Mouse (Mus musculus) lung, postnatal 4 days (tissue): ENCODE measurements at regions not wholly inside any gene's neighbourhood (a gene's known extent, or its start where the extent isn't known, plus 50 kb on each side); places are given as distances from the start of the nearest gene placed in this dataset.

Source experiments
- DNase-seq, 2 experiments: peaks; one replicate each; pipeline ENCODE4 v3.0.0; 2021

DNA sequence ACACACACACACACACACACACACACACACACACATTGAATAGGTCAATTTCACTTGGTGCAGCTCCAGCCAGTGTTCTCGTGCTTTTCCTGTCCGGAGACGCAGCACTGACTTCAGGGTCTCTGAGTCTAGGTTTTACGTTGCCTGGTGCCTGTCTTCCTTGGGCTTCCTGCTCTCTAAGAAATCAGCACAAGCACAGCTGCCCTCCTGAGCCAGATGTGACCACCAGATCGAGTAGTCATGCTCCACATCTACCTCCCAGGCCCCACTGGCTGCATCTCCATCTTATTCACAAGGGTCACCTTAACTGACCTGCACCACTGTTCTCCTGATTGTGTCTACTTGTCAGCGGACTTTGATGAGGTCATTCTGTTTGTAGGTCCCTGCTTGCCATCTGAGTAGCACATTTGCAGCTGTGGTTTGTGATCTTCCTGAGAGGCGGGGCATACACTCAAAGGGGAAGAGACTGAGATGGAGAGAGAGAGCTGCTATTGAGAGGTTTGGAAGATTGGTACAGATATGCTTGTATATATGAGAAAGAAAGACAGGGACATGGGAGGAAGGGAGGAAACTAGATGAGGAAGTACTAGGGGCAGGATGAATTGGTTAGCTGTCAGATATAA, 118.8 kb upstream of the H2al1a start:
- no peak for DNase-seq

DNA sequence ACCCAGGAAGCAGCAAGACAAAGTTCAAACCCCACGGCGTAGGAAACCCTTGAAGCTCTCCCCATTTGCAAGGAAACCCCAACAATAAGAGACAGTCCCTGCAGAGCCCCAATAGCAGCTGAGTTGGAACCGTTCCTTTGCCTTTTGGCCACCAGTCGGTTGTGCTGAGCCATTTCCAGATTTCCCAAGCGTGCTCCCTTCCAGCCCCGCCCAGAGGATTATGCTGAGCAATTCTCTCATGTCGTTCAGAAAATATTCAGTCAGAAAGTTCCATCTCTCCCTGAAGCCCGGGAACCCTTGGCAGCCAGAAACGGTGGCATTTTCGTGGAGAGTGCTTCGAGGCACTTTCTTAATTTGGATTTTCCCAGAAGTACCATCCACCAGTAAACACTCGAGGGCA, 117.2 kb upstream of the H2al1a start:
- DNase-seq = peak; percentile 4 to 36

DNA sequence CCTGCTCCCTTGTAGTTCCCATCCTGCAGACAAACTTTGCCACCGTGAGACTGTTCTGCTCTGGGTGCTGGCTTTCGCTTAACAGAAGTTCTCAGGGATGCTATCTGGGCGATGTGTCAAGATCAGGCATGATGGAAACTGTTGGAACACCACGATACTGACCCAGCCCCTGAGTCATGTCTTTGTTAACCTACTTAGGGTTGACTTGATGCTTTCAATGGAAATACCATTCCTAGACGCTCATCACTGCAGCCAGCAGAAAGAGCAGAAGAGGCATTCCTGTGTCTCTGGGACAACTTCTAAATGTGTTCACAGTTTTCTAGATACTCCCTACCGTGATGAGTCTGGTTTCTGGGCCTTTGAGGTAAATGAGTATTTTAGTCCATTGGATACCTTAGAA, 108.2 kb upstream of the H2al1a start:
- no peak for DNase-seq

DNA sequence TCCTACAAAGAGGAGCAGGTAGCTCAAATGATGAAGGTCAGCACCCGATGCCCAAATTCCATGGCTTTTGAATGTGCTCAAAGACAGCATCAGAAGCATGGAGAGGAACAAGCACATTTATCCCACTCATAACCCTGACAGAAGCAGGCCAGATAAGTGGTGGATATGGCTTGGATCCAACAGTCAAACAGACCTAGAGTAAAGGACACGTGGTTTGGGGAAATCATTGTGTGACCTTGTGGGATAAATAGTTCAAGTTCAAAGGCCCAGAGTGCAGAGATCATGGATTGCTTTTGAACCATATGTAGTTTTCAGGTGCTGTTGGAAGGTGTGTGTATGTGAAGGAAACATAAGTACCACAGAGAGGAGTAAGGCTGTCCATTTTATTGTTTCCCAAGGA, 94.9 kb upstream of the H2al1a start:
- DNase-seq = no peak

DNA sequence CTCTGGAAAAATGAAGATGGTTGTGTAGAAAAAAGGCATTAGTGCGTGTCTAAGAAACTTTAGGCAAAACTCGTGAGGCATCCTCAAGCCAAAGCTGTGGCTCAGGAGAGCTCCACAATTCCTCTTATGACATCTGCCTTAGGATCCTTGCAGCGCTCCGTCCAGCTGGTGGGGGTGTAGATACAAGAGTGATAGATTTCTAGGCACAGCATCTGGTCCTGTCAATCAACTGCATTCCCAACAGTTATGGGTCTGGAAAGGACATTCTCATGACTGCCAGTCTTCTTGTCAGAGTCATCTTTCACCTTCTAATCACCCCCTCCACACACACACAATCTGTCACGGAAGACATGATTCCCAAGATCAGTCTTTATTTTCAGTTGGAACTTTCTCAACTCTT, 89.2 kb upstream of the H2al1a start:
- DNase-seq = no peak

DNA sequence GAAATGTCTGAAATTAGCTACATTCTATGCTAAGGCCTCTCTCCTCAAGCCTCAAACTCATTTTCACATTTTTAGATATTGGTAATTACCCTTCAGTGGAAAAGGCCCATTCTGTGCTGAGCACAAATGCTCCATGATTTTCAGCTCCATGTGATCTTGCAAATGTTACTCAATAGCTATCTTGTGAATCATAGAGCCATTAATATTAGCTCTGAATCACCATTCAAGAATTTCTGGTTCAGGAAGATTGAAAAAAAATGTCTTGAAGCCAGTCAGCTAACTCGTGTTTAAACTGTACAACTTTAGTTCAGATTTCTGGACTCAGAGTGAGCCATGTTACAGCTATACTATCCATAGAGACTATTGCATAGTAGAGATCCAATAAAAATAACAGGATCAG, 86.2 kb upstream of the H2al1a start:
- no peak for DNase-seq

DNA sequence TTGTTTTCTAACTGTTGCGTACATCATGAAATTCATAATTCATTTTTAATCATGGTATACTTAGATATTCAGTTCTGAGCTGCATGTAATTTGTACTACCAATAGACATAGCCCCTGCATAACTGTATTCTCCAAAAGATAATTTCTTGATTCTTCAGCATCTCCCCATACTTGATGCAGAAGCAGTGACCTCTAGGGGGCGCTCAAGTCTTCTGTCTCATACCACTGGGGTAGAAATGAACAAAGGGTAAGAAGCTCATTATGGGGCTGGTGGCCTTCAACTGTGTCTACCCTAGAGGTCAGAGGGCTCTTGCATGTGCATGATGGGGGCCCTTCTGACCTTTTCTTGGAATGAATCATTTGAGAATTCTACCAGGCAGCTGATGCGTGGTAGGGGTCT, 85.6 kb upstream of the H2al1a start:
- DNase-seq = peak in 1 of 2 experiments; percentile 25

DNA sequence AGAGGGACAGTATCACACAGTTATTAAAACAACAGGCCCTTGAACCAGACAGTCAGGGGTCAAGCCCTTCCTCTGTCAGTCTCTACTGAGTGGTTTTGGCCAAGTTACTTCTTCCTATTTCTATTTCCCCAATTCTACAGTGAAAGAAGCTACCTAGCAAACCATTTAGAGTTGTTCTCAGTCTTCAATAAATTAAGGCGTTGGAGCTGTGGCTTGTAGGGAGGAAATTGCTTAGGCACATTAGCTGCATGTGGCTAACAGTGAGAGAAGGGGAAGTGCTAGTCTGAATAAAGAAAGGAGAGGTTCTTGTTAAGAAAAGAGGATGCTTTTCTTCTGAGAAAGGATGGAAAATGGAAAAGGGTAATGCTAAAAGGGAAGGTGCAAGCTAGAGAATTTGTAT, 60.0 kb upstream of the H2al1a start:
- DNase-seq = no peak

DNA sequence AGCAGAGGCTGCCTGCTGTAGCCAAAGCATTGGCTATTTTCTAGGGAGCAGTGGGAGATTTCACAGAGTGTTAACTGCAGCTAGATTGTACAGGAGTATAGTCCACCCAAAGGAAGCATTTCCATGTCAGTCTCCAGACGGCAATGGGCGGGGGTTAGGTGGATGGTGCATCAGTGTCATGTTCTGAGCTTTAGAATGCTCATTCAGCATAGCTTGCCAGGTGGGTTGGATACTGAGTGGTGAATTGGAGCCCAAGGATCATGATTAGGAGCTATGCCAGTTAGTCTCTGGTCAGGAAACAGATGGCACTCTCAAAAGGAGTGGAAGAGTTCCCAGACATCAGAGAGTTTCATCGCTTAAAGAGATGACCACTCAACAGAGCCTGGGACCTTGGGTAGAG, 53.5 kb upstream of the H2al1a start:
- DNase-seq = no peak
